Mouse (Mus musculus): ENCODE data around the gene Cnot1. TPM values are rescaled to one million over a fixed set of nuclear protein-coding genes. Genes with fewer than 3 reads are reported as not detected.
A peak's percentile ranks its signal among the peaks of the same experiment; 100 is the strongest.

The Cnot1 gene
- polyA plus RNA-seq, 1 experiment from 2014 or later: 65.9 TPM

DNA sequence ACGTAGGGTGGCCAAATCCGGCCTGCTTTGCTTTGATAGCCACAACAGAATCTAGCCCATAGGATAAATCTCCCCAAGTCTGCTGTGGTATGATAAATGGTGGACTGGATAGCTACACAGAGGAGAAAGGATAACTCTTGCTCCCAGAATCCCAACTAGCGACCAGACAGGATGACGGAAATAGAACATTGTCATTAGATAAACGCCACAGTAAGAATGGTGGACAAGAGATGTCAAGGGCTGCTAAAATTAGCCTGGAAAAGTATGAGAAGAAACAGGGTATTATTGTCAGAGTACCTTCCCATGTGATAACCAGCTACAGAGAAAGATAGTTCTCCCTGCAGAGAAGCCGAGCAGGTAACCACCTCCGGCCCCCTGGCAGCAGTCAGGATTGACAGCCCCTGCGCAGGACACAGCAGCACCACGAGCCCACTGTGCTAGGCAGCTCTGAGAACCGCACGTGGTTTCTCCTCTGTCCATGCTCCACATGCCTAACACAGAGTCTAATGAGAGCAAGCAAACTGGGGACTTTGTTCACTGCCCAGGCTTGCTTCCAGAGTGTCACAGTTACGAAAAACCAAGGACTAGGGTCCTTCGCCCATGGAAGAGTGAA, 116.2 kb downstream of the Cnot1 start:
- Histone ChIP-seq H3K4me1 (replicated peaks; ENCODE audit: control insufficient read depth, insufficient read depth, low read length) (no peaks in the 10 kb centered on the region; the same call in 1 of the 2 replicates), H3K27ac (ENCODE audit: low read length) (no peak overlapping the region), H3K4me3 (ENCODE audit: low read length) (no peak overlapping the region), H3K4me2 (ENCODE audit: low read depth, low read length) (no peak overlapping the region), H3K9ac (ENCODE audit: low read length) (no peak overlapping the region), H3K36me3 (ENCODE audit: control insufficient read depth, insufficient read depth, low read length) (no peaks in the 10 kb centered on the region), H3K27me3 (ENCODE audit: control insufficient read depth, insufficient read depth, low read depth, low read length) (peaks cover 9% of the 10 kb centered on the region; the same call in 1 of the 2 replicates), H3K9me3 (ENCODE audit: control insufficient read depth, low read length) (no peaks in the 10 kb centered on the region)
- 67% methylated on average over 13 of the region's 13 CpGs for WGBS
- ATAC-seq (ENCODE audit: low read depth): no peak

DNA sequence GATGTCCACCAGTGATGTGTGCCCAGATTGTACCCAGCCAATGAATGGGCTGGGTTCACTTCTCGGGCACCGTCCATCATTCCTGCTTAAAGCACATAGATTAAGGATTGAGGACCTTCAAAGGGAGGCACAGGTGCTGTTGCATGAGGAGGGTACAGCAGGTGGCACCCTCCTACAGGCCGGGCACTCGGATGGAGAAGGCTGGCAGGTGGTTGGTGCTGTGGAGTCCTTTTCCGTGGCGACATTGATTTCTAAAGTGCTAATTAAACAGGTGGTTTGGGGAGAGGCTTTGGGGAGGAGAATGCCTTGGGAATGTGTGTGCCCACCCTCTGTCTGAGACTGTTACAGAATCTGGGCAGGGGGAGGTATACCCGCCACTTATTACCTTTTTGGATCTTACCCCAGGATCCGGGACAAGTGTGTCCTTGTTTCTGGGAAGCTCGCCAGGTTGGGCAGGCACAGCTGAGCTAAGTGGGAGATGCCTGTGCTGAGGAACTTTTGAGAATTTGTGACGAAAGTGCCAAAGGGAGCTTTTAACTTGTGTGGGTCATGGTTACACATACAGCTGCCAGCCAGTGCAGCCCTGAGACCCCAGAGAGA, 119.1 kb downstream of the Cnot1 start:
- Histone ChIP-seq H3K27ac (ENCODE audit: low read length) (peak overlapping the region; percentile 45), H3K9me3 (ENCODE audit: control insufficient read depth, low read length) (no peaks in the 10 kb centered on the region), H3K27me3 (ENCODE audit: control insufficient read depth, insufficient read depth, low read depth, low read length) (no peaks in the 10 kb centered on the region), H3K4me3 (ENCODE audit: low read length) (no peak overlapping the region), H3K4me2 (ENCODE audit: low read depth, low read length) (no peak overlapping the region), H3K36me3 (ENCODE audit: control insufficient read depth, insufficient read depth, low read length) (no peaks in the 10 kb centered on the region), H3K9ac (ENCODE audit: low read length) (no peak overlapping the region), H3K4me1 (replicated peaks; ENCODE audit: control insufficient read depth, insufficient read depth, low read length) (no peaks in the 10 kb centered on the region; the same call in 1 of the 2 replicates)
- peak; percentile 89 for ATAC-seq (ENCODE audit: low read depth)
- WGBS: 43% methylated on average over 10 of the region's 10 CpGs

DNA sequence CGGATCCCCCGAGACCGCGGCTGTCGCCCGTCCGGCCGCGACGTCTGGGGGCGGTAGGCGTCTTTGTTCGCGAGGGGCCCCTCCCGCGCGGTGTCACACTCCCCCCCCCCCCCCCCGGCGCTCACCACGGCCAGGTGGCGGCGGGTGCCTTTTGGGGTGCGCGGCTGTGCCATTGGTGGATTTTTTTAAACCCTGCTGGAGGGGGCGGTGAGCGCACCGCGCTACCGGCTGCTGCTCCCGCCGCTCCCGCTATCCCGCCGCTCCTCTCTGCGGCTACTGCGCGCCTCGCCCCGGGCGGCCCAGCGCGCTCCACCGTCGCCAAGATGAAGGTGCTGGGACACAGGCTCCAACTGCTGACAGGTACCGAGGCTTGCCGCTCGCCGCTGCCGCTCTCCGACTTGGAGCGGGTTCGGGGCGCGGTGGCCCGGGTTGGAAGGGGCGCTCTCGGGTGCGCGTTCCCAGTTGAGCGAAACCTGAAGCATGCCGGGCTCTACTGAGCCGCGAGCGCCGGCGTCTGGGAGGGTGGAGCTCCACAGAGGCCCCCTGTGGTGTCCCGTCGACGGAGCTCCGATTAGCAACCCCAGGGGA, 129.1 kb downstream of the Cnot1 start:
- Histone ChIP-seq H3K27me3 (ENCODE audit: control insufficient read depth, insufficient read depth, low read depth, low read length) (peaks cover 53% of the 10 kb centered on the region), H3K4me1 (replicated peaks; ENCODE audit: control insufficient read depth, insufficient read depth, low read length) (peaks cover 11% of the 10 kb centered on the region), H3K9ac (ENCODE audit: low read length) (peak overlapping the region; percentile 56), H3K36me3 (ENCODE audit: control insufficient read depth, insufficient read depth, low read length) (no peaks in the 10 kb centered on the region), H3K4me3 (ENCODE audit: low read length) (peak overlapping the region; percentile 62), H3K9me3 (ENCODE audit: control insufficient read depth, low read length) (no peaks in the 10 kb centered on the region), H3K27ac (ENCODE audit: low read length) (no peak overlapping the region), H3K4me2 (ENCODE audit: low read depth, low read length) (peak overlapping the region; percentile 99)
- WGBS: under 1% methylated on average over 64 of the region's 70 CpGs
- ATAC-seq (ENCODE audit: low read depth): peak; percentile 53; the same call in 1 of the 2 replicates

DNA sequence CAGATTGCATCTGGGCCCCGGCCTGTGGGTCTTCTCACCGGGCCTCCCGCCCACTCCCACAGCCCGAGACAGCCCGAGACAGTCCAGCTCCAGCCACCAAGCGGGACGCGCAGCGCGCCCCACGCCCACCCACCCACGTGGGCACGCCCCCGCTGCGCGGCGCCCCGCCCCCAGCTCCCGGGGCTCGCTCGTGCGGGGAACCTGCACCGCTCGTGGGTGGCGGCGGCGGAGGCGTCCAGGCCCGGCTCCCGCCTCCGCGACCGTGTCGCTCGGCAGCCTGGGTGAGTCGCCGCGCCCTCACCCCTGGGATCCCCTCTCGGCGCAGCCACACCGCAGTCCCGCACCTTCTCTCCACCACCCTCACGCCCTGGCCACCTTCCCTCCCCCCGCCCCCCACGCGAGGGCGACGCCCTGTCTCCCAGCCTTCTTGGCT, 129.7 kb downstream of the Cnot1 start:
- H3K4me2 ChIP-seq (ENCODE audit: low read depth, low read length): peak overlapping the region; percentile 99
- no peaks in the 10 kb centered on the region for H3K36me3 ChIP-seq (ENCODE audit: control insufficient read depth, insufficient read depth, low read length)
- peak overlapping the region; percentile 62 for H3K4me3 ChIP-seq (ENCODE audit: low read length)
- peak overlapping the region; percentile 56 for H3K9ac ChIP-seq (ENCODE audit: low read length)
- no peak overlapping the region for H3K27ac ChIP-seq (ENCODE audit: low read length)
- WGBS: 0% methylated on average over 10 of the region's 48 CpGs
- H3K4me1 ChIP-seq (replicated peaks; ENCODE audit: control insufficient read depth, insufficient read depth, low read length): peaks cover 11% of the 10 kb centered on the region
- peaks cover 53% of the 10 kb centered on the region for H3K27me3 ChIP-seq (ENCODE audit: control insufficient read depth, insufficient read depth, low read depth, low read length)
- ATAC-seq (ENCODE audit: low read depth): peak; percentile 53
- no peaks in the 10 kb centered on the region for H3K9me3 ChIP-seq (ENCODE audit: control insufficient read depth, low read length)

DNA sequence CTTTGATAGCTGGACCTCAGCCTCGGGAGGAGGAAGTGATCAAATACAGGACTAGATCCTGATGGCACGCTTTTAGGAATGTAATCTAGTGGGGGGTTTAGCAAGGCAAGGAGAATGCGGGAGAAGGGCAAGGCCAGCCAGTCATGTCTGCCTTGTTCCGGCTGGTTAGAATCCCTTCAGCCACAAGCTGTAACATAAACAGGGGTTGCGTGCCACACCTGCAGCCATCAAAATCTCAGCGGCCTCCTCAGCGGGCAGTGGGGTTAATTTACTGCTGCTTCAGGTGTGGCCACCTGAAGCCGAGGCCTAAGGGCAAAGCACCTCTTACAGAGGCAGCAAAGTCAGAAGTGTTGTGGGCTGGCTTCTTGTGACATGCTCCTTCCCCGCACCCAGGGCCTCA, 130.6 kb downstream of the Cnot1 start, which contains the start of gene Ndrg4:
TSS of gene Ndrg4 (plus strand) at position 350 of the 400 bp plus-strand sequence.
- Histone ChIP-seq H3K4me3 (ENCODE audit: low read length) (peak within 1 kb of the TSS; percentile 62), H3K36me3 (ENCODE audit: control insufficient read depth, insufficient read depth, low read length) (no peaks in the 10 kb centered on the region), H3K9me3 (ENCODE audit: control insufficient read depth, low read length) (no peaks in the 10 kb centered on the region), H3K27me3 (ENCODE audit: control insufficient read depth, insufficient read depth, low read depth, low read length) (peaks cover 53% of the 10 kb centered on the region), H3K4me1 (replicated peaks; ENCODE audit: control insufficient read depth, insufficient read depth, low read length) (peaks cover 11% of the 10 kb centered on the region), H3K27ac (ENCODE audit: low read length) (no peak within 1 kb of the TSS), H3K4me2 (ENCODE audit: low read depth, low read length) (peak within 1 kb of the TSS; percentile 99), H3K9ac (ENCODE audit: low read length) (peak within 1 kb of the TSS; percentile 56)
- 34% methylated on average over 9 of the region's 9 CpGs for WGBS
- no peak for ATAC-seq (ENCODE audit: low read depth)

DNA sequence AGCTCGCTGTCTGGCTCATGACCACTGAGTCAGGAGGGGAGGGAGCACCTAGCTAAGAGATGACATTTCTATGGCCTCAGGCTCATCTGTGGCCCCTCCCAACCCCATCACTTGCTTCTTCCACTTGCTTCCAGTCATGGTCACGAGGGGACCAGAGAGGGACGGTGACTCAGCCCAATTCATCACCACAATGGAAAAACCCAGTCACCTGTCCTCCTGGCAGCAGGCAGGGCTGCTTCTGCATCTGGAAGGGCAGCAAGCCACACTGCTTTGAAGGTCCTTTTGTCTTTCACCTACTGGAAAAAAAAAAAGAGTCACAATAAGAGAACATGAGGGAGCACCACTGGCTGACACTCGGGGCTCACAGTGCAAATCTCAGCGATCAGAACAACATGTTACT, 134.5 kb downstream of the Cnot1 start:
- Histone ChIP-seq H3K27ac (ENCODE audit: low read length) (no peak overlapping the region), H3K9me3 (ENCODE audit: control insufficient read depth, low read length) (no peaks in the 10 kb centered on the region), H3K4me1 (replicated peaks; ENCODE audit: control insufficient read depth, insufficient read depth, low read length) (peaks cover 7% of the 10 kb centered on the region), H3K4me3 (ENCODE audit: low read length) (no peak overlapping the region), H3K9ac (ENCODE audit: low read length) (no peak overlapping the region), H3K4me2 (ENCODE audit: low read depth, low read length) (no peak overlapping the region), H3K27me3 (ENCODE audit: control insufficient read depth, insufficient read depth, low read depth, low read length) (peaks cover 23% of the 10 kb centered on the region), H3K36me3 (ENCODE audit: control insufficient read depth, insufficient read depth, low read length) (no peaks in the 10 kb centered on the region)
- WGBS: 62% methylated on average over 5 of the region's 5 CpGs
- no peak for ATAC-seq (ENCODE audit: low read depth)

DNA sequence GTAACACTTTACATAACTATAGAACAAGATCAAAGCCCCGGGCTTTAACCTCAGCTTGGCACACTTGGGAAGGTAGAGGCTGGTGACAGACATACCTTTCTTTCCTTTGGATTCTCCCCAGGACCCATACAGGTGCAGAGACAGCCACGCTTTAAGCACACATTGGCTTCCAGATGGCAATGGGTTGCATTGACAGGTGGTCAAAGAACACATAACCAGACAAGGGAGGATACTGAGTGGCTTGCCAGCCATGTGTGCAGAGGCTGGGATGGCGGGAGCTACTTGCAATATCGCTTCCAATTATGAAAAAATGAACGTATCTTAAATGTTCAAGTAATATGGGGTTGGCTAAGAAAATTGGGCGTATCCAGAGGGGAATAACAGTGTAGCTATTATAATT, 135.4 kb downstream of the Cnot1 start:
- no peak for ATAC-seq (ENCODE audit: low read depth)
- Histone ChIP-seq H3K4me2 (ENCODE audit: low read depth, low read length) (no peak overlapping the region), H3K4me3 (ENCODE audit: low read length) (no peak overlapping the region), H3K4me1 (replicated peaks; ENCODE audit: control insufficient read depth, insufficient read depth, low read length) (no peaks in the 10 kb centered on the region), H3K9me3 (ENCODE audit: control insufficient read depth, low read length) (no peaks in the 10 kb centered on the region), H3K36me3 (ENCODE audit: control insufficient read depth, insufficient read depth, low read length) (no peaks in the 10 kb centered on the region), H3K27ac (ENCODE audit: low read length) (no peak overlapping the region), H3K27me3 (ENCODE audit: control insufficient read depth, insufficient read depth, low read depth, low read length) (peaks cover 14% of the 10 kb centered on the region), H3K9ac (ENCODE audit: low read length) (no peak overlapping the region)
- 78% methylated on average over 6 of the region's 6 CpGs for WGBS

DNA sequence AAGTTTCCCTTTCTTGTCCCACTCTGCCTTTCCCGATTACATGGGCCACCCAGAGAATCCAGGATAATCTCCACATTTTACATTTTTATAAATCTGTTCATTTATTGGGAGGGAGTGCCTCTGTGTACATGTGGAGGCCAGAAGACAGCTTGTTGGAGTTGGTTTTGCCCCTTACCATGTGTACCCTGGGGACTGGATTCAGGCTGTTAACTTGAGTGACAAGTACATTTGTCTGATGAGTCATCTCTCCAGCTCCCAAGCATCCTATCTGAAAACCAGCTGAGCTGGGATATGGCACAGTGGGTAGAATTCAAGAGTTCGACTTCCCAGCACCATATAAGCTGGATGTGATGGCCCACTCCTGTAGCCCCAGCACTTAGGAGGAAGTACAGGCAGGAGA, 137.3 kb downstream of the Cnot1 start:
- no peak overlapping the region for H3K4me2 ChIP-seq (ENCODE audit: low read depth, low read length)
- no peak overlapping the region for H3K9ac ChIP-seq (ENCODE audit: low read length)
- H3K4me3 ChIP-seq (ENCODE audit: low read length): no peak overlapping the region
- H3K4me1 ChIP-seq (replicated peaks; ENCODE audit: control insufficient read depth, insufficient read depth, low read length): no peaks in the 10 kb centered on the region
- no peaks in the 10 kb centered on the region for H3K9me3 ChIP-seq (ENCODE audit: control insufficient read depth, low read length)
- H3K27me3 ChIP-seq (ENCODE audit: control insufficient read depth, insufficient read depth, low read depth, low read length): no peaks in the 10 kb centered on the region
- H3K36me3 ChIP-seq (ENCODE audit: control insufficient read depth, insufficient read depth, low read length): no peaks in the 10 kb centered on the region
- no peak overlapping the region for H3K27ac ChIP-seq (ENCODE audit: low read length)
- ATAC-seq (ENCODE audit: low read depth): no peak
- 78% methylated on average over 2 of the region's 2 CpGs for WGBS

All from lung, embryonic 16.5 days (tissue).